Comparison of ENCODE assay signal across 18 mouse cellular contexts in the genomic region with DNA sequence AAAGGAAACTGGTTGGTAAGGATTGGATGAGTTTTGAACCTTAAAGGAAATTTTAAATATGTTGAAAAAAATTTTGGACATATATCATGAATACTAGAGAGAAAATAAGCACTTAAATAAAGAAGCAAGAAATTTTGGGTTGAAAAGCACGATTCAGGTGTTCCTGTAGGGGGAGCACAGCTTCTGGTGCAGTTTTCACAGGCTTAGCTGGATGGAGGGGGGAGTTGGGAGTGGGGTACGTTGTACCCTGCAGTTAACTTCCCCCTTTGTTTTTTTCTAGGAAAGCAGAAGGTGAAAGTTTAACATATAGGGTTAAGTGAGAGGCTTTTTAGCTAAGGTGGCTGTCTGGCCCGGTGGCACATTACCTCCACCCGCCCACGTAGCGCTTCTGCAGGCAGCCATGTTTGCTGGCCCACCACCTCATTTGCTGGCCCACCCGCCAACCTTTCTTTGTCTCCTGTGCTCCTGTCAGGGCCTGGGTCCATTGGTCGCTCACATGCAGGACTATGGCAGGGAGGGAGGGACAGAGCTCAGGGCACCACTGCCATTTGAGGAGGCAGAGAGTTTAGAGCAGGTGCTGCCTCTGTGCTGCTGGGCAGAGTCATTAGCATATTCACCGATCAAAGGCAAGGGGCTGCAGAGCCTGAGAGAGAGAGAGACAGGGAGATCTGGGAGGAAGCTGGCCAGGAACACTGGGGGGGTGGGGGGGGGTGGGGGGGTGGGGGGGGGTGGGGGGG.
A peak's percentile ranks its signal among the peaks of the same experiment; 100 is the strongest.
DNase-seq lines count a peak whose midpoint lies in the region; ATAC-seq and TF ChIP-seq lines count a peak whose summit lies in the region.
"Had no signal": no experiment of that assay in that cellular context is flagged by ENCODE, and none has a peak within 500 bp of the region (broad histone marks: within the 10 kb centered on the region; RNA-seq: fewer than 3 reads in every experiment).

No protein-coding gene starts in this region.

- no peak overlapping the region for H3K27ac ChIP-seq in neural tube, embryonic 12.5 days
- H3K27ac ChIP-seq in ES-Bruce4 (ENCODE audit: insufficient read depth, low read length) = no peak overlapping the region
- H3K27ac ChIP-seq in ES-E14 (ENCODE audit: insufficient read depth, low read depth, low read length, poor library complexity, severe bottlenecking) = no peak overlapping the region
- H3K27ac ChIP-seq: embryonic facial prominence, embryonic 10.5 days; forebrain, embryonic 13.5 days; heart, embryonic 13.5 days; hindbrain, embryonic 15.5 days had no signal

- no peaks in the 10 kb centered on the region for H3K4me1 ChIP-seq in neural tube, embryonic 12.5 days
- H3K4me1 ChIP-seq in ES-Bruce4 (ENCODE audit: control insufficient read depth, insufficient read depth, low read length) (no peaks in the 10 kb centered on the region), ES-E14 (ENCODE audit: control insufficient read depth in 2 of 2, insufficient read depth in 2 of 2, low read length in 2 of 2, poor library complexity in 1 of 2) (no peaks in the 10 kb centered on the region)
- H3K4me1 ChIP-seq: forebrain, embryonic 13.5 days; hindbrain, embryonic 15.5 days had no signal

- no peaks in the 10 kb centered on the region for H3K9me3 ChIP-seq in neural tube, embryonic 12.5 days
- no peaks in the 10 kb centered on the region; the same call in 1 of the 2 replicates for H3K9me3 ChIP-seq in ES-Bruce4 (replicated peaks; ENCODE audit: control insufficient read depth, insufficient read depth, low read length, poor library complexity, severe bottlenecking)
- H3K9me3 ChIP-seq in ES-E14 (ENCODE audit: control insufficient read depth, insufficient read depth, low read depth, low read length) = no peaks in the 10 kb centered on the region
- H3K9me3 ChIP-seq: embryonic facial prominence, embryonic 10.5 days; forebrain, embryonic 13.5 days; hindbrain, embryonic 15.5 days had no signal

- no peak overlapping the region for H3K9ac ChIP-seq in neural tube, embryonic 12.5 days
- H3K9ac ChIP-seq in ES-Bruce4 (ENCODE audit: low read depth, poor library complexity, severe bottlenecking) (0 out of 2 replicates have a peak overlapping the region, but pooled peaks have one; percentile 61), ES-E14 (ENCODE audit: insufficient read depth, low read depth, low read length, poor library complexity, severe bottlenecking) (peak overlapping the region; percentile 8; the same call in 1 of the 2 replicates)
- H3K9ac ChIP-seq: forebrain, embryonic 13.5 days; forebrain, postnatal 0 days; heart, embryonic 13.5 days; hindbrain, embryonic 15.5 days had no signal

- peak; percentile 34 for TF ChIP-seq CTCF in ES-Bruce4 (IDR thresholded peaks at IDR 0.05; ENCODE audit: low read depth, low read length)
- TF ChIP-seq CTCF in brain, embryonic 14.5 days (IDR thresholded peaks at IDR 0.05; ENCODE audit: borderline replicate concordance, extremely low read depth, insufficient read depth, insufficient read length) = no peak

- no peak overlapping the region for H3K4me2 ChIP-seq in neural tube, embryonic 12.5 days (replicated peaks)
- H3K4me2 ChIP-seq: forebrain, embryonic 13.5 days; heart, embryonic 13.5 days; hindbrain, embryonic 15.5 days had no signal

- ATAC-seq in neural tube, embryonic 12.5 days (ENCODE audit: low FRiP score, low read depth) = 0 out of 2 replicates have a peak, but pooled peaks have one; percentile 53
- no peak for ATAC-seq in megakaryocyte-erythroid progenitor cell, adult 5-6 weeks (replicated peaks; ENCODE audit: low FRiP score, low TSS enrichment, poor library complexity, severe bottlenecking)
- ATAC-seq: activated CD4-positive, CD25-positive, alpha-beta regulatory T cell, adult 4 months; forebrain, embryonic 13.5 days; forebrain, postnatal 0 days had no signal

- no peak overlapping the region for H3K4me3 ChIP-seq in neural tube, embryonic 12.5 days
- H3K4me3 ChIP-seq in ES-Bruce4 (ENCODE audit: low read depth, low read length) (peak overlapping the region; percentile 65), ES-E14 (ENCODE audit: insufficient read depth in 1 of 2, low read depth in 1 of 2, low read length in 2 of 2, poor library complexity in 1 of 2, severe bottlenecking in 1 of 2) (peak overlapping the region; percentile 45 to 55)
- H3K4me3 ChIP-seq: embryonic facial prominence, embryonic 10.5 days; forebrain, embryonic 13.5 days; heart, embryonic 13.5 days; hindbrain, embryonic 15.5 days had no signal

- TF ChIP-seq POLR2A in ES-Bruce4 (IDR thresholded peaks at IDR 0.05; ENCODE audit: insufficient read depth, low read length) = no peak
- no peak for TF ChIP-seq POLR2A in brain, embryonic 14.5 days (IDR thresholded peaks at IDR 0.05; ENCODE audit: borderline replicate concordance, extremely low read depth, insufficient read depth, insufficient read length, poor library complexity, severe bottlenecking)

- no peaks in the 10 kb centered on the region for H3K36me3 ChIP-seq in neural tube, embryonic 12.5 days
- H3K36me3 ChIP-seq in ES-Bruce4 (ENCODE audit: control insufficient read depth, insufficient read depth, low read length, poor library complexity, severe bottlenecking) = no peaks in the 10 kb centered on the region
- no peaks in the 10 kb centered on the region for H3K36me3 ChIP-seq in ES-E14 (ENCODE audit: control insufficient read depth, insufficient read depth, low read length, poor library complexity, severe bottlenecking)
- H3K36me3 ChIP-seq: embryonic facial prominence, embryonic 10.5 days; heart, embryonic 13.5 days; hindbrain, embryonic 15.5 days had no signal

- no peaks in the 10 kb centered on the region for H3K27me3 ChIP-seq in neural tube, embryonic 12.5 days (replicated peaks)
- H3K27me3 ChIP-seq in ES-Bruce4 (ENCODE audit: control insufficient read depth, insufficient read depth, low read length, poor library complexity, severe bottlenecking) = no peaks in the 10 kb centered on the region
- H3K27me3 ChIP-seq: forebrain, embryonic 13.5 days; heart, embryonic 13.5 days; hindbrain, embryonic 15.5 days had no signal

- TF ChIP-seq EP300 in ES-Bruce4 (IDR thresholded peaks at IDR 0.05; ENCODE audit: insufficient read depth, low read depth, low read length) = no peak

- 73% methylated on average over 8 of the region's 9 CpGs for WGBS in neural tube, embryonic 12.5 days

- in situ Hi-C loops in ES-E14 (cut with MboI; ENCODE audit: low sequenced_read_pairs in 2 of 2, unreplicated experiment in 2 of 2) = no loop called here

- no peak for DNase-seq in neural tube, embryonic 10.5 days (ENCODE audit: extremely low spot score, low spot score)
- peak; percentile 33 for DNase-seq in ES-E14 (ENCODE audit: low read depth, low spot score)
- DNase-seq in brain, embryonic 14.5 days (ENCODE audit: low read depth) = peak; percentile 6
- DNase-seq in spleen, adult 18-20 months = no peak
- DNase-seq: adrenal gland, postnatal 14 days; cerebellum, adult 18-20 months; cerebellum, adult 9-11 months; forebrain, postnatal 0 days; gastrocnemius, postnatal 14 days; heart, postnatal 36 days had no signal

TF ChIP-seq in ES-E14, 5 proteins besides CTCF, POLR2A, EP300 and RAD21:
- TF ChIP-seq HCFC1 (IDR thresholded peaks at IDR 0.05; ENCODE audit: borderline replicate concordance, insufficient read depth, low read length) (no peak), ZNF384 (IDR thresholded peaks at IDR 0.05; ENCODE audit: low read depth, low read length) (no peak), CHD2 (IDR thresholded peaks at IDR 0.05; ENCODE audit: low read depth, low read length) (no peak), ZC3H11A (IDR thresholded peaks at IDR 0.05; ENCODE audit: borderline replicate concordance, low read depth, low read length) (no peak), MAFK (IDR thresholded peaks at IDR 0.05; ENCODE audit: insufficient read depth, low read depth, low read length) (no peak)

Comparison
In these comparisons a context has a peak if more than half of its experiments do, and no peak if none do; other contexts are left out.
1. DNase-seq: peak in ES-E14 (single experiment) and brain, embryonic 14.5 days (single experiment); none in neural tube, embryonic 10.5 days (single experiment) and spleen, adult 18-20 months (0 of 2).